Mouse (Mus musculus) testis, adult 2 months (tissue): ENCODE measurements around the gene Cacna1d.

Source experiments
- CTCF ChIP-seq: fragments of 200-500 bp; IDR thresholded peaks from 2 replicates; pipeline ENCODE4 v1.5.1; 2012; ENCODE audit warnings: low read depth, mild to moderate bottlenecking, inconsistent platforms, low read length, moderate library complexity; ENCODE audit not compliant: control insufficient read depth, insufficient read depth, insufficient replicate concordance
- POLR2A ChIP-seq: fragments of 200-500 bp; IDR thresholded peaks from 2 replicates; pipeline ENCODE4 v1.6.1; 2012; ENCODE audit warnings: low read depth, mild to moderate bottlenecking, inconsistent platforms, low read length, moderate library complexity; ENCODE audit not compliant: control insufficient read depth

GRCm38 (mm10) chr14:30177850-30178249, 313.4 kb downstream of the Cacna1d start:
- TF ChIP-seq CTCF (no peak), POLR2A (no peak)
